Mouse (Mus musculus): ENCODE data around the gene Ptgfrn.

Ptgfrn gene

DNA sequence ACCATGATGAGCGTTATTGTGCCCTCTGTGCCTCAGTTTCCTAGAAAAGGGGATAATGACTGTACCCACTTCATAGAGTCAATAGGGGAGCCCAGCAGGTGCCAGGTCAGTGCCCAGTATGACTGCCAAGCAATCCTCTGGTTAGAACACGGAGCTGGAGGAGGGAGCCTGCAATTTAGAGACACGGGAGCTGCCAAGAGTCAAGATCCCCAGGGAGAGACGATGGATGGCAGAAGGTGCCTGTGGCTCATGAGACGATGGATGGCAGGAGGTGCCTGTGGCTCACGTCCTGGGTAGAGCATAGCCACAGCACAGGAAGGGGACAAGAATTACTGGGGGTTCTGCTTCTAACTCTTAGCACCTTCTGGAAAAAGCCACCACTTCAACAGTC lies 32.4 kb downstream of the Ptgfrn start:
- peak; percentile 40 to 48 for DNase-seq

DNA sequence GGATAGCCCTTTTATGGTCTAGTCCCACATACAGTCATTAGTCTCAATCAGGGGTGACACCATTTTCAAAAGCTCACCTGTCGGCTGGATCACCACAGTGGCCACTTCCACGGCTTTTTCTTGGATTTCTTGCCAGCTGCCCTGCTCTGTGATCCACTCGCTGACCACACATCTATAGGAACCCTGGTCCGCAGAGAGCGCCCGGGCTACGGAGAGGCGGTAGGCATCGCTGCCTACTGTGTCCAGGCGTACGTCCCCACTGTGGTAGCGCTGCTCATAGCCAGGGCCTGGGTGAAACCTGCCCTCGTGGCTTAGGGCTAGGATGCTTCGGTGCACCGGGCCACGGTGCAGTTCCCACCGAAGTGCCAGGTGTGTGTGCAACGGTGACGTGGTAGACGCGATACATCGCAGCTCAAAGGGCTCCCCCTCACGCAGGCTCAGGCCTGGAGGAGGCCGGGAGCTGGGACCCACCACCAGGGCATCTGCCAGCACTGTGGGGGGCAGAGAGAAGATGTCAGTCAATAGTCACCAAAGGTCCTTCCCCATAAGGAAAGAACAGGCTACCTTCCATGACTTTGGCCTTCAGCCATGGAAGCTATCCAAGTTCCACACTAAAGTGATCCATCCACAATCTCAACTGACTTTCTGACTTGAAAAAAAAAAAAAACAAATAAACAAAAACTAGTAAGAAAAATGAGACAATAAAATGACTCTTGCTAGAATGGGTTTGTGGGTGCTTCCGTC lies 32.9 kb downstream of the Ptgfrn start:
- peak; percentile 73 to 74 for DNase-seq

DNA sequence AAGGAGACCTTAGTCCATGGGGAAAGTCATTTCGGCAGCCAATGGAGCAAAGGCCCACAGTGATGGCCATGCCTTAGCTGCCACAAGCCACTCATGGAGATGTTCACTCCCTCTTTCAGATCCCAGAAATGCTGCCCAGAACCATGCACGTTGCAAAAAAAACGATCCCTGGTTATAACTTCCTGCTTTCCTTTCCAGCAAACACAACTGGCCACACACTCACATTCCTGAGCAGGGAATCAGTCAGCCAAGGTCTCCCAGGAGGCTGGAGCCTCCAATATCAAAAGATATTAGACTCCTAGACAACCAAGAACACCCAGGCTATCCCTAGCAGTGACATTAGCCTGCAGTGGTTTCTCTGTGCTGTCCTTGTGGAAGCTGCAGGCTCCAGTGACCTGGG lies 34.2 kb downstream of the Ptgfrn start:
- DNase-seq, result no peak

DNA sequence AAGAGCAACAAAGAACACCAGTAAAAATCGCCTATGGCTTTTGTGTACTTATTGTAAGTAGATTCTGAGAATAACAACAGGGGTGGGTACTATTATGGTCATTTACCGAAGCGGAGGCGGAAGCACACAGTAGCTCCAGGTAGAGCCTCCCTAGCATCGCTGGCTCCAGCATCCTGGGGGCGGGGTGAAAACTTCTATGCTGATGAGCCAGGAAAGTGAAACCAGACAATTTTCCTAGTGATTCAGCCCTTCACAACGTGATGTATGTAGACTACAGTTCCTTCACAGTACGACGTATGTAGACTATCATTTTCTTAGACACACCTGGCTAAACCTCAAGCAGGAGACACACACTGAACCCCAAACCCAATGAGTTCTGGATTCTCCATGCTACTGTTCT lies 36.7 kb downstream of the Ptgfrn start:
- no peak for DNase-seq

DNA sequence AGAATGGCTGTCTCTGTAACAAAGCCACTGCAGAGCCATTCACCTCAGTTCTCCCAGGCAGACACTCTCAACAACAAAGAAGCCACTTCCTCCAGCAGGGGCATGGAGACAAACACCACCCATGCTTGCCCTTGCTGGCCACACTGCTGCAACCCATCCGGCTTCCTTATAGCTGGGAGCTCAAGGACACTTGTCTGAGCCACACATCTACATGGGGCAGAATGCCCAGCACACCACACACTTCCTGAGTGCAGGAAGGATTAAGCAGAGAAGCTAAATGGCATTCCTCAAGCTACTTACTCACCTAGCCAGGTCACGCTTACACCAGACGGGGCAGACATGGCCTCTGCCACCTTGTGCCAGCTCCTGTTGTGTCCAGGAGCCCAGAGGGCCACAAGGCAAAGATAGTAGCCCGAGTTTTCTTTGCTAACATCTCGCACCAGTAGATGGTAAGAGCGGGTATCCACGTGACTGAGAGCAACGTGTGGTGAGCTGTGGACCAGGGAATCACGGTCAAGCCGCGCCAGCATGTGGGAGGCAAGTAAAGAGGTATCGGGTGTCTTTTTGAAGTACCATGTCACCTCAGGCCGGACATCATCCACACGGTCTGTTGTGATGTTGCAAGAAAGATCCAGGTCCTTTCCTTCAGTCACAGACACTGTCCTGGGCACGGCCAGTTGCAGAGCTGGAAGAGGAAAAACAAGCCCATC lies 37.4 kb downstream of the Ptgfrn start:
- no peak for DNase-seq

DNA sequence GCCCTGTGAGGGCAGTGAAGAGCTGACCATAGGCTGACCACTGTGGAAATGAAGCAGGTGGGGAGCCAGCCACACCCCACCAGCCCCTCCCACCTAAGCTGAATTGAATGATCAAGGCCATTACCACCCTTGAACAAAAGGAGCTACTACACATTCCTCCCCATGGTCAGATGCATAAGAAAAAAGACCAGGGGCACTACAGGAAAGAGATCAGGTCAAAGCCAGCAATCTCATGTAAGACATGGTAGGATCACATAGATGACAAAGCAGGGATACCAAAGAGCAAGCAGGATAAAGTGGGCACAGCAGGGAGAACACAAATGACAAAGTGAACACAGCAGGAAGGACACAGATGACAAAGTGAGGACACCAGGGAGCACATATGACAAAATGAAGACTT lies 38.5 kb downstream of the Ptgfrn start:
- no peak for DNase-seq

DNA sequence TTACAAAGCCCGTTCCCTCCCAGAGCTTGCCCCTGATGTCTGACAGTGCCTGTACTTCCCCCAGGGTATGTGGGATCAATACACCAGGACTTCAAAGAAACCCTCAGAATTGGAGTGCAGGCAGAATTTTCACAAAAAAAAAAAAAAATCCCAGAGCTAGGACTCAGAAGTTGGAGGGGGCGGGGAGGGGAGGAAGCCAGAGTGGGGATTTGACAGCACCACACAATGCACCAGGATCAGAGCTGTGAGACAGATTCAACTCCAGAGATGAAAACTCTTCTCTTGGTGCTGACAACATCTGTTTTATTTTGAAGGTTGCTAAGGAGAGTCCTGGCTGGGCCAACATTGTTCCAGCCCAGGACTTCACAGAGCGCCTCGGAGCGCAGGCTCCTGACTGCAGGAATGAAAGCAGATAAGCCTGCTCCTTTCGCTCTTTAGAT lies 39.3 kb downstream of the Ptgfrn start:
- DNase-seq, result no peak

DNA sequence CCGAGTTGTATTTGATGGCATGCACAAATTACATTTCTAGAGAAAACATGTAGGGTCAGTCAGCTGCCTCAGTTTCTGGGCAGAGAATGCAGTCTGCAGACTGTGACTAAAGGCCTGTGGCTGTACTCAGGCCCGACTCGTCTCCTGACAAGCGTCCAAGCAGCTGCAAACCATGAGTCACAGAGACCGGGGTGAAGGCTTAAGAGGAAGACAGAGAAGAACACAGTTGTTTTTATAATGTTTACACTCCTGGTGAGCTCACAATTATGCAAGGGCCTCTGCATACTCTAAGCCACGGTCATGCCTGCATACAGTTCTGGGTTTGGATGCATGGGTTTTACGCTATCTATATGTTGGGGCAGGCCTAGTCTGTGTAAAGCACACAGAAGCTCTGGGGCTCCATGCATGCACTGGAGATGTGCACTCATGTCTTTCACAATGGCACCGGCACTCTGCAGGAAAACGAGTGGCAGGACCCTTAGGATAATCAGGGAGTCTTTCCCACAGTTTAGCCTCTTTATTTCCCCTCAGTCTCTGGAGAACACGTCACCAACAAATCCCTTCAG lies 39.8 kb downstream of the Ptgfrn start:
- DNase-seq, result no peak

DNA sequence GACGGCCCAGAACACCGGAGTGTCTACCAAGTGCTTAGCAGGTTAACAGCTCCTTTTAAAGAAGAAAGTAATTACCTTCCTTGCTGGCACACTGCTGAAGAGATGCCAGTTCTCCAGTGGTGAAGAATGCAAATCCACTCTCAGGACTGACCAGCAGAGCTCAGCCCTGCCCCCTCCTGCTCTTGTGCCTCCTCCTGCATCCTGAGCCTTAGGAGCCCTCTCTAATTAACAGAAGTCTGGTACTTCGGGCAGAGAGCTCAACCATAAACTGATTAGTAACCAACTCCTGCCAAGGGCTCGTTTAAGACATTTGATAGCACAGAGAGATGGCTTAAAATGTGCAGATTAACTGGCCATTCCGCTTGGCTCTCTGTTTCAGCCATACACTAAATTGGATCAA lies 41.4 kb downstream of the Ptgfrn start:
- peak; percentile 24 to 25 for DNase-seq

DNA sequence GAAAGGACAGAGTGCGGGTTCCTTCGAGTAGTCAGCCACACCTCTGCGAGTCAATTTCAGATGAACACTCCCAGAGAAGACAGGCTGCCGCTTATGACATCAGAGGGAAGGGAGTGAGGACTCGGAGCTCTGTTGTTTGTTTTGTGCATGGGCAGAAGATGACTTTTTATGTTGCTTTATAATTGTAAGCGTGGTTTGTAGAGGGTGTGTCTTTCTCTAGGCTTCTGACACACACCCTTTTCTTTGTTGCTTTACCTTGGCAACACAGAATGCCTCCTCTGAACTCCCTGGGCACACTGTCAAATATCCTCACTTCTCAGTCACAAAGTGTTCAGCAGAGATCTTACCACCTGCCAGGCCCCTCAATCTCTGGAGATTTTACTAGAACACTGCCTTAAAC lies 43.9 kb downstream of the Ptgfrn start:
- no peak for DNase-seq

DNA sequence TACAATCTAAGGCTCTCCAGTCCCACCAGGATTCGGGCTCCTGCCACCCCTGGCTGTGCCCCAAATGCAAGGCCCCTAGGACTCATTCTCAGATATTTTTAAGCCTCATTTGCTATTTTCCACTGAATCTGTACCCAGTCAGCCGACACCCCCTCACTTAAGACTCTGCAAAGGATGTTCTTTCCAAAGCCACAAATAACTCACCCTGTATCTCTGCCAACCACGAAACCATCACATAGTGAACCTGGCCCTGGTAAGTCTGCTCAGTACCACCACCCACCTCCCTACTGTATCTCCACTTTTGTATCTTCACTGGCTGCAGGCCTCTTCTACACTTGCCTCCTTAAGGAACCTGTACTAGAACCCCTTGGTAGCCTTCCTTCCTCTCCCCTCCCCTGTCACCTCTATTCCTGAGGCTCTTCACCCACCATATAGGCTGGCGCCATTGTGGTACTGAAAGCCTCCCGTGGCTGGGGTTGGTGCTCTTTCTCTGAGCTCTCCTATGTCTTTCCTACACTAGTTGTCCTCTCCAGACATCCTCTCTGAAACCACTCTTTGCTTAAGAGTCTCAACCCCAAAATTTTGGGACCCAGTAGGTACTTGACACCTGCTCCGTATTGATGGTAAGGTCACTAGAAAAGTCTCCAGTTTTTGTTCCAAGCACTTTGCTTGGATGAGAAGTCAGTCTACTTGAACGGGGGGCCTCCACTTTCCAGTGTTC lies 48.1 kb downstream of the Ptgfrn start:
- DNase-seq, result no peak

DNA sequence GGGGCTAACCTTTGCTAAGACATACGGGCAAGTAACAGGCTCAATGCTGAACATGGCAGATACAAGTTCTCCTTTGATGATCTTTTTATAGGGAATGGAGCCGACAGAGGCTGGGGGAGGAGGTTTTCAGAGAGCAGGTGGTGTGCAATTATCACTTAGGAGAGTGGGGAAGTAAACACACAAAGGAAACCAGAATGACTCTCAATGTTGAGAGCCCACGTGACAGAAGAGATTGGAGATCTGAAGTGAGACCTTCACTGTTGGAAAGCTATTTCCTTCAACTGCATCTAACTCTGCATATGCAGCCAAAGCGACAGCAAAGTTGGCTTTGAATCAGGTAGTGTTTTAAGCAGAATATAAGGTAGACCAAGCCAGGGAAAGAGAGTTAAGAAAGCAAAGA lies 50.9 kb downstream of the Ptgfrn start:
- no peak for DNase-seq

DNA sequence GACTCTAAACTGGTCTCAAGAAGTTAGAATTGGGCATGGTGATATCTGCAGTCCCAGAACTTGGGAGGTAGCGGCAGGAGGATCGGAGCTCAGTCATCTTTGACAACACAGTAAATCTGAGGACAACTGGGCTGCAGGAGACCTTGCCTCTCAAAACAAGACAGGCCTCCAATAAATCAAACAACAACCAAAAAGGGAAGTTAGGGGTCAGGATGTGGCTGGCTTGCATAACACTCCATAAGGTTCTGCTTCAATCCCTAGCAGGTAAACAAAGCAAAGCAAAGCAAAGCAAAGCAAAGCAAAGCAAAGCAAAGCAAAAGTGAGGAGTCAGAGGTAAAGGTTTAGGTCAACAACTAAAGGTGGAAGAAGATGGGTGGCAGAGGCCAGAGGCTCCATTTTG lies 51.9 kb downstream of the Ptgfrn start:
- no peak for DNase-seq

DNA sequence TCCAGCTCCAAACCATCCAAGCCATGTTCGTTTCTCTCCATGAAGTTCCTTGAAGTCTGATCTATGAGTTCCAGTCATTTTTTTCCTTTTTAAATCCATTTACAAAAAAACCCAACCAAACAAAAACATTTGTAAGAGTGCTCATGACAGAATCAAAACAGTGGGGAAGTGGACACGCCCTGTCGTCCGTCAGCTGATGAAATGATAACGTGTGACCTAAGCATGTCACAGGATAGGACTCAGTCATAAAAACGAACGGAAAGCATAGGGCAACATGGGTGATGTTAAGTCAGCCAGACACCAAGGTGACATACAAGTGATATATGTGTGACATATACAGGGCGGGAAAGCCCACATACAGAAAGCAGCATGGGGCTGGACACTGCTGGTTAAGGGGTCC lies 54.9 kb downstream of the Ptgfrn start:
- no peak for DNase-seq

DNA sequence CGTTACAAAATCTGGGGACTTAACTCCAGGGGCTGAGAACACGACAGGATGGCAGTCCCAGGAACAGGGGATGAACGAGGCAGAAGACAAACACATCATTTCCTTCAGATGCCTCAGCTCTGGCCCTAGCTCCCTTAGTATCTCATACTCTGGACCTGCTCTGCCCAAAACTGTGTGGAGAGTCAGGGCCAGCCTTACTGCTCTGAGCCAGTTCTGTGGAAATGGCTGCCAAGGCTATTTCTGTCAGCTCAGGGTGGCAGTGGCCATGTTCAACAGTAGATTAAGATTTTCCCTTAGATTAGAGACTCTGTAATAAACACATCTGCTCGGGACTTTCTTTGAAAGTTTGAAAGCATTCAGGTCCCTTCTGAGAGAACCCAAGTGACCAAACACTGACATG lies 58.5 kb downstream of the Ptgfrn start:
- peak in 1 of 2 experiments; percentile 36 for DNase-seq

DNA sequence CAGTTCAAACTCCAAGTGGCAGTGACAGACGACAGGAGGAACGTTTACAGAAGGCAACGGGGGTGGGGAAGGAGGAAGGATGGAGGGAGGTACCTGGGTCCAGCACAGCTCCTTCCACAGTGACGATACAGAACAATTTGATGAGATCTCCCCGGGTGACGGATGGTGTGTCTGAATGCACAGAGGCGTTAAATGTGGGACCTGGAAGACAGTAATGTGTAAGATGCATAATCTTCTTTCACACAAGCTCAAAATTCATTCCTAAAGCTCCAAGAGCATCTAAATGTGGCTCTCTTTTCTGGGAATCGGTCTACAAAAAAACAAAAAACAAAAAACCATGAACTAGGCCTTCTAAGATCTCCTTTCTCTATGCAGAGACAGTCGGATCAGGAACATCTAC lies 60.1 kb downstream of the Ptgfrn start:
- no peak for DNase-seq

DNA sequence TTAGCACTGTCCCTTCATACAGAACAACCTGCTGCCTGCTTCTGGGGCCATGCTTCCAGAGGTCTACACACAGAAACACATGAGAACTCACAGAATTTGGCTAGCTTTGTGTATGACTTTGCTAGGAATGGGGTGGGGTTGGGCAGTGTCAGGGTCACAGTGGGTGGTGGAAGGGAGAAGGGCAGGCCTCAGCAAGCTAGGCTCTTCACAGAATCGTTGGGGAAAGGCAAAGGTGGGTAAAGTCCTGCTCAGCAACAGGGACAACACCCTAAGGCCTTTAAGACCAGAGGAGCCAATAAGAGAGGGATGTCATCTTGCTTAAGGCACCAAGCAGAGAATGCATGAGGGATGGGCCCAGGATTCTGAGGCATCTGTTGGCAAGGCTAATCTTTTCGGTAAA lies 61.3 kb downstream of the Ptgfrn start:
- DNase-seq, result no peak

DNA sequence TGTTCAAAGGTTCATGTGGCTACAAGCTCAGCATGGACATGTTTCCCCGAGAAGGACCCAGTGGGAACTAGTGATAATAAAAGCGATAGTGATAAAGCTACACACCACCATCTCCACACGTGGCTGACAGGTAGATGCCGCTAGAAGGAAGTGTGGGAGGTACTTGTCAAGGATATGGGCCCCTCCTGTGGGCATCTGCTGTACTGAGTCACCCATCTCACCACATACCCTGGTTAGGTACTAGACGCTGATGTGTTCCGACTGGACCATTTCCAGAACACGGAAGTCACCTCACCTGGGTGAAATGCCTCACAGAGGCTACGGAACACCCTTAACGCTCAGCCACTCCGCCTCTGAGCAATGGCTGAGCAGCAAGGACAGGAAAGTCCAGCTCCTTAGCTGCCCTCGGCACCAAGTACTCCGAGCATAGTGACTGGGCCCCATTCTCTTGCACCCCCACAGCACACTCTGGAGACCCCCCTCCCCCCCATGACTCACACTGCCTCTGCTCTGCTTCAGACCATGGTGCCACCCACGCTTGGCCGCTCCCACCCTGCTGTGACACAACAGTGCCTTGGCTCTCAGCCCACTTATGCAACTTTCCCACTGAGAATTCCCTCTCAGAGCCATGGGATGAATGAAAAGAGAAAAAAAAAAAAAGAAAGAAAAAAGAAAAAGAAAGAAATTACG lies 62.3 kb downstream of the Ptgfrn start:
- DNase-seq, result peak in 1 of 2 experiments; percentile 41

DNA sequence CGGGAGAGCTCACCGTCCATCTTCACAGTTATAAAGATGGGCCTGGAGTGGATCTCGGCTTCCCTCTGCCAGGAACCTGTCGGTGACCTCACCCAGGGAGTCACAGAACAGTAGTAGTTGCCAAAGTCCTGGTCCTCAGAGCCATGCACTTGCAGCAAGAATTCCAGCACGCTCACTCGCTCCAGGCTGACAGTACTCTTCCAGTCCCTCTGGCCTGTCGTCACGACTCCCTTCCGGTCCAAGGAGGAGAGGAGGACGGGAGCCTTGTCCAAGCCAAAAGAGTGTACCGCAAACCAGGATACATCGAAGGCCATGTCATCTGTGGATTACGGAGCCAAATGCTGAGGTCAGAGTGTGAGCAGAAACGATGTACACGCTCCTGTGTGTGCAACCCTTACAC lies 64.6 kb downstream of the Ptgfrn start:
- no peak for DNase-seq

DNA sequence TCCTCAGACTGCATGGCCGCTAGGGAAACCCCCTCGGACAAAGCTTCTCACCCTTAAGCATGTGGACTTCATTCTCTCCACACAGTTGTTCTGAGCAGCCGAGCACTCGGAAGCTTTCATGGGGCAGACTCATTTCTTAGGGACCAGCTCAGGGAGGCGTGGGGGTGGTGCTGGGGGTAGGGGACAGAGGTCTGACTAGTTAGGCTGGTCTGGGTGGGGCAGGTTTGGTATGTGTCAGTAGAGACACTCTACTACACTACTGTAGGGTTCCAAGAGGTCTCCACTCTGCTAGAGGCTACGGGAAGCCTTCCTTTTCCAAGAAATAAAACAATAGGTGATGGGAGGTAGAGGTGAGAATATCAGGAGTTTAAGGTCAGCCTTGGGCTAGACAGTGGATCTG lies 65.4 kb downstream of the Ptgfrn start:
- DNase-seq, result no peak

DNA sequence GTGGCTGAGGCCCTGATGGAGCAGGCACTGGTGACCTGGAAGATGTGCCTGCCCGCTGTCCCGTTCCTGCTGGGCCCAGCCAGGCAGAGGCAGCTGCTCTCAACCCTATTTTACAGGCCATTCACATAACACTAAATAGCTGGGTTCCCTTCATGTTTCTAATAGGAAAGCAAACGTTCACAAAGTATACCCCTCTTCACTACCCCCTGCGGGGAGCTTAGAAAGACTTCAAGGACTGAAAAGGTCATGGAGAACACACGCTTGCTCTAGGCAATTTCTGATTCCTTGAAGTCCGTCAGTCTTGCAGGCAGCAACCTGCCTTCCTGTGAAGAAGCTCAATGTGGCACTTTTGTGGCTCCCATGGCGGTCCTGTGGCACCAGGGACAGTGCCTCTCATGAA lies 68.1 kb downstream of the Ptgfrn start:
- DNase-seq, result no peak

DNA sequence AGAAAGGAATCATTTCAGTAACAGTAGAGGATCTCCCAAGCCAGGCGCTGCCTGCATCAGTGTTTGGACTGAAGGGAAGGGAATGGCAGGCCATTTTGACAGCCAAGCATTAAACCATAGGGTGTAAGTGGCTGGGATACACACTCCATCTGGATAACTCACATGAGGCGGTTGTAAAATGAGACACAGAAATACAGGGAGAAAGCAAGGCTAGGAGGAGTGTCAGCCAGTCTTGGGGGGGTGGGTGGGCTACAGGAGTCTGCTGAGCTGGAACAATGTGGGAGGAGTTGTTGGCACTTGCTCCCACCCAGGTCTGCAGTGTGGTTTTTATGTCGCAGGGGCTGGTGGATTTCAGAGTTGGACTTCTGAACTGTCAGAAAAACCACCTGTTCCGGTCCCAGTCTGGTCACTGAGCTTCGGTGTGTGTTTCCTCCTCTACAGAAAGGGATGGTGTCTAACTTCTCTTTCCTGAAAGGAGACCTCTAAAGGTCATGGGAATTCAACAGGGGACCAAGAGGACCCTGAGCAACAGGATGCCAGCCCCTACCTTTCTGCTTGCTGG lies 72.0 kb downstream of the Ptgfrn start:
- DNase-seq, result no peak

DNA sequence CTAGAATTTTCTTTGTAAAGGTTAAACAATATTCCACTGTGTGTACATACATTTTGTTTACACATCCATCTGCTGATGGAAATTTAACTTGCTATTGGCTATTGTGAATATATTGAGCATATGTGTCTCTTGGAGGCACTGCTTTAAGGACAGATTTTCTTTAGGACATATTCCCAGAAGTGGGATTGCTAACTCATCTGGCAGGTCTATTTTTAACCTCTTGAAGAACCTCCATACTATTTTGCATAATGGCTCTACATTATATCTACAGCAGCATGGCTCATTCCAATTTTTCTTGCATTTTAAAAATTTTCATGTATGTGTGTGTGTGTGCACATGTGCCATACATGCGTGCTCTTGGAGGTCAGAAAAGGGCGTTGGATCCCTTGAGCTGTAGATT lies 74.1 kb downstream of the Ptgfrn start:
- DNase-seq, result no peak
